ENCODE assay signal across 8 mouse cellular contexts in genomic region chr19:15882705-15883426, GRCm38 (mm10).
DNase-seq lines count a peak whose midpoint lies in the region; ATAC-seq lines count a peak whose summit lies in the region.
"Had no signal": no experiment of that assay in that cellular context is flagged by ENCODE, and none has a peak within 500 bp of the region (broad histone marks: within the 10 kb centered on the region; RNA-seq: fewer than 3 reads in every experiment).

No protein-coding gene starts in this region.

- ATAC-seq in frontal cortex, adult (ENCODE audit: low TSS enrichment), result no peak

- DNase-seq in ES-CJ7 (ENCODE audit: low read depth, low spot score), result peak; percentile 18
- DNase-seq in c-Kit-positive CD71-positive TER-119-positive erythroid progenitor cells, embryonic 14.5 days (ENCODE audit: low spot score), result peak; percentile 5
- DNase-seq in kidney, postnatal 4 days, result peak; percentile 28 to 52
- DNase-seq in spleen, adult 12 weeks (ENCODE audit: low spot score), result peak; percentile 51
- no peak for DNase-seq in yolk sac, embryonic 10.5 days (ENCODE audit: low spot score)
- DNase-seq in embryo, embryonic 9.5 days (ENCODE audit: extremely low spot score), result no peak
- DNase-seq: adrenal gland, postnatal 36 days had no signal

Comparison
In these comparisons a context has a peak if more than half of its experiments do, and no peak if none do; other contexts are left out.
1. DNase-seq: peak in ES-CJ7 (single experiment), c-Kit-positive CD71-positive TER-119-positive erythroid progenitor cells, embryonic 14.5 days (single experiment), kidney, postnatal 4 days (2 of 2) and spleen, adult 12 weeks (single experiment); none in yolk sac, embryonic 10.5 days (single experiment) and embryo, embryonic 9.5 days (single experiment).